Mouse (Mus musculus) gastrocnemius, postnatal 10 days (tissue): ENCODE data around the gene Ptprg. TPM values are rescaled to one million over a fixed set of nuclear protein-coding genes. Genes with fewer than 3 reads are reported as not detected.
A peak's percentile ranks its signal among the peaks of the same experiment; 100 is the strongest.

Experiments used
- DNase-seq: peaks from one replicate; pipeline ENCODE4 v3.0.0; 2021; ENCODE audit warnings: mixed read lengths
- total RNA-seq, 2 experiments: library from RNA; stranded (reverse); gene quantifications; 2 replicates each; pipeline ENCODE4 v1.2.3; 2021

Ptprg gene
- total RNA-seq, 2 experiments from 2014 or later, result 41.8 to 46.7 TPM

GRCm38 (mm10) chr14:11824915-11825314, 271.6 kb downstream of the Ptprg start:
- DNase-seq, result no peak

GRCm38 (mm10) chr14:11825551-11825950, 272.2 kb downstream of the Ptprg start:
- no peak for DNase-seq

GRCm38 (mm10) chr14:11828086-11828485, 274.8 kb downstream of the Ptprg start:
- no peak for DNase-seq

- DNase-seq, result no peak
These were observed 280.3 kb downstream of the Ptprg start for GRCm38 (mm10) chr14:11833678-11834077.

- no peak for DNase-seq
These were observed 282.5 kb downstream of the Ptprg start for GRCm38 (mm10) chr14:11835706-11836445.

GRCm38 (mm10) chr14:11837714-11838113, 284.4 kb downstream of the Ptprg start:
- DNase-seq, result no peak

- no peak for DNase-seq
These were observed 288.3 kb downstream of the Ptprg start for GRCm38 (mm10) chr14:11841621-11842020.

- DNase-seq, result no peak
These were observed 299.6 kb downstream of the Ptprg start for GRCm38 (mm10) chr14:11852896-11853295.

GRCm38 (mm10) chr14:11855499-11855898, 302.2 kb downstream of the Ptprg start:
- no peak for DNase-seq

GRCm38 (mm10) chr14:11857928-11858481, 304.7 kb downstream of the Ptprg start:
- no peak for DNase-seq

- no peak for DNase-seq
These were observed 310.0 kb downstream of the Ptprg start for GRCm38 (mm10) chr14:11863286-11863685.

GRCm38 (mm10) chr14:11864840-11865239, 311.5 kb downstream of the Ptprg start:
- DNase-seq, result no peak

- no peak for DNase-seq
These were observed 312.0 kb downstream of the Ptprg start for GRCm38 (mm10) chr14:11865332-11865731.

- DNase-seq, result no peak
These were observed 312.5 kb downstream of the Ptprg start for GRCm38 (mm10) chr14:11865872-11866271.

GRCm38 (mm10) chr14:11866416-11866815, 313.1 kb downstream of the Ptprg start:
- DNase-seq, result no peak

- no peak for DNase-seq
These were observed 315.3 kb downstream of the Ptprg start for GRCm38 (mm10) chr14:11868636-11869035.

- DNase-seq, result no peak
These were observed 318.5 kb downstream of the Ptprg start for GRCm38 (mm10) chr14:11871752-11872344.

- DNase-seq, result no peak
These were observed 320.9 kb downstream of the Ptprg start for GRCm38 (mm10) chr14:11874266-11874665.

- peak; percentile 27 for DNase-seq
These were observed 321.9 kb downstream of the Ptprg start for GRCm38 (mm10) chr14:11874960-11875889.

GRCm38 (mm10) chr14:11881082-11881481, 327.8 kb downstream of the Ptprg start:
- DNase-seq, result no peak

GRCm38 (mm10) chr14:11883142-11883921, 330.0 kb downstream of the Ptprg start:
- peak; percentile 41 for DNase-seq

GRCm38 (mm10) chr14:11883995-11884394, 330.7 kb downstream of the Ptprg start:
- no peak for DNase-seq
